Mouse (Mus musculus): Measurements from ENCODE around the gene Parp11.

DNA sequence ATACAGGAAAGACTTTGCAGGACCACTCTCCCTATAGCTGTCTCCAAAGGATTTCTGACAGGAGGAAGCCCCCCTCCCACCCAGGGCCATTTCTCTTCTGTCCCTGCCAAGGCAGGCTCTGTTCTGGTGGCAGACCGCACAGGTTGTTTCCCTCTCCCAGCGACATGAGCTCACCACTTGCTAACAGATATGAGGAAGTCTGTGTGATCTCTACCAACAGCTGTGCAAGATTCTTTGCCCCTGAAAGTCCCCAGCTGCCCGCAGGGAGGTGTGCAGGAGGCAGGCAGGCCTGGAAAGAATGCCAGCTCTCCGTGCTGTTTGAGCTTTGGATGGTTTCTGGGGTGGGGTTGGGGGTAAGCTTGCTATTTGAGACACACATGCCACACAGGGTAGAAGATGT is 38.9 kb upstream of the Parp11 start:
- TF ChIP-seq CTCF (IDR thresholded peaks at IDR 0.05; ENCODE audit: extremely low read depth, insufficient read depth, low read length) (no peak), POLR2A (IDR thresholded peaks at IDR 0.05; ENCODE audit: extremely low read depth, insufficient read depth, low read length) (no peak)

Measured in cortical plate, adult 2 months (tissue).